Mouse (Mus musculus) ES-E14 (cell line): ENCODE results near the gene Scn2b.

Experiments used
- ZC3H11A ChIP-seq: IDR thresholded peaks from 2 replicates; pipeline ENCODE4 v1.6.1; 2012; ENCODE audit warnings: low read depth, mild to moderate bottlenecking, inconsistent platforms, low read length, borderline replicate concordance
- ZNF384 ChIP-seq: IDR thresholded peaks from 2 replicates; pipeline ENCODE4 v1.6.1; 2012; ENCODE audit warnings: low read depth, low read length, inconsistent platforms

DNA sequence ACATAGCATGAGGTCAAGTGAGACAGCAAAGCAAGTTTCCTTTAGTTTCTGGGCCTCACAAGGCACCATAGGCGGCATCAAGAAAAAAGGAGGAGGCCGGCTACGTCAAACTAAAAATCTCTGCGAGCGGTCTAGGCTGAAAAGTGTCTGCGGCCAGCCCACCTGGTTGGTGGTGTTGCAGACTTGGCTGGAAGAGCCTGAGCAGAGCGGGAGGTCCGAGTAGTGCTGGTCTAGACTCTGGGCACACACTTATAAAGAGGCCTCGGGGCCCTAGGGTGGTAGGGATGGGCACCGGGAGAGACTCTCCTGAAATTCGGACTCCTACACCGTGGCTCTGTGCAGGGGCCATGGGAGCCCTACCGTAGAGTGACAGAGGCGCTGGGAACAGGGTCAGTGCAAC is 1.9 kb upstream of the Scn2b start:
- TF ChIP-seq ZNF384 (no peak), ZC3H11A (no peak)
